Mouse (Mus musculus) erythroblast, embryonic 14.5 days (primary cell): ENCODE results near the gene M6pr.
"Not testable (repeated sequence)": the region's sequence is repeated elsewhere in the genome, so short reads cannot be mapped to it uniquely, and the experiment has no call there.

ENCODE experiments used
- GATA1 ChIP-seq: IDR thresholded peaks from 2 replicates; pipeline ENCODE4 v1.6.1; 2012; ENCODE audit warnings: low read length, inconsistent platforms, mixed read lengths
- TAL1 ChIP-seq: IDR thresholded peaks from 3 replicates; pipeline ENCODE4 v1.6.1; 2012; ENCODE audit warnings: low read length, inconsistent platforms, mixed read lengths

GRCm38 (mm10) chr6:122347326-122347725, 38.8 kb downstream of the M6pr start:
- not testable (repeated sequence) for TF ChIP-seq TAL1, GATA1
